Mouse (Mus musculus): ENCODE measurements around the gene Tstd3.
A peak's percentile ranks its signal among the peaks of the same experiment; 100 is the strongest.
"Not testable (repeated sequence)": the region's sequence is repeated elsewhere in the genome, so short reads cannot be mapped to it uniquely, and the experiment has no call there.

Gene Tstd3

DNA sequence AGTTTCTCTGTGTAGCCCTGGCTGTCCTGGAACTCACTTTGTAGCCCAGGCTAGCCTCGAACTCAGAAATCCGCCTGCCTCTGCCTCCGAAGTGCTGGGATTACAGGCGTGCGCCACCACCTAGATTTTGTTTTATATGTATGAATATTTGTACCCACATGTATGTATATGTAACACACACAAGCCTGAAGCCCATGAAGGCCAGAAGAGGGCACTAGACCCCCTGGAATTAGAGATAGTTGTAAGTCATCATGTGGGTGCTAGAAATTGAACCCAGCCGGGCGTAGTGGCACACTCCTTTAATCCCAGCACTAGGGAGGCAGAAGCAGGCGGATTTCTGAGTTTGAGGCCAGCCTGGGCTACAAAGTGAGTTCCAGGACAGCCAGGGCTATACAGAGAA, 22.9 kb downstream of the Tstd3 start:
- DNase-seq = not testable (repeated sequence)

DNA sequence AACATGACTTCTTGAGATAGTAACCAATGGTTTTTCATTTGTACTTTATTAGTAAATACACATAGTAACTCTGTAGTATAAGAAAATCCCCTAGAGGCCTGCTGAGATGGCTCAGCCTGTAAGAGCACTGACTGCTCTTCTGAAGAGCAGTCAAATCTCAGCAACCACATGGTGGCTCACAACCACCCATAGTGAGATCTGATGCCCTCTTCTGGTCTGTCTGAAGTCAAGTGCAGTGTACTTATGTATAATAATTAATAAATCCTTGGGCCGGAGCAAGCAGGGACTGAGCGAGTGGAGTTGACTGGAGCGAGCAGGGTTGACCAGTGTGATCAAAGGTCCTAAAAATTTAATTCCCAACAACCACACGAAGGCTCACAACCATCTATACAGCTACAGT, 27.8 kb downstream of the Tstd3 start:
- DNase-seq = peak; percentile 14 to 42

DNA sequence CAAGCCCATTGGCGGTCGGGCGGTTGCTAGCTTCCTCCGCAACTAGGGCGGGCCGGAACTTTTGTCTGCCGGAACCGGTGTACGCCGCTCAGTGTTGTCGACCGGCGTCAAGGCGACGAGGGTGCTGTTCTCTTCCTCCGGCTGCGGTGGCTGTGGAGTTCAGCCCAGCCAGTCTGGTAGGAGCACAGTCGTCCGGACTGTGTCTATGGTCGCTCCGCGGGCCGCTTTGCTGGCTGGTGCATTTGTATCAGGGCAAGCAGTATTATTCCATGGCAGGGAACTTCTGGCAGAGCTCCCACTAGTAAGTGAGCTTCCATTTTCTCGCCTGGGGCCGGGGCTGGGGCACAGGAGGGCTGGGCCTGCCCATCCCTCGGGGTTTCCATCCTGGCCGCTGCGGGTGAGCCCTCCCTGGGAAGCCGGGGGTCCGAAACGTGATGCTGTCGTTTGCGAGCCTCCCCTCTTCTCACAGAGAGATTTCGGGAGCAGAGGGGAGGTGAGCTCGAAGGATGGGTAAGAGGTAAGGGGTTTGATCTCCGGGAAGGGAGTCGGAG, 39.3 kb downstream of the Tstd3 start, which contains the start of gene Ccnc:
Gene Ccnc (plus strand): TSS at position 87 of the 551 bp plus-strand sequence.
- DNase-seq = peak; percentile 90 to 96

DNA sequence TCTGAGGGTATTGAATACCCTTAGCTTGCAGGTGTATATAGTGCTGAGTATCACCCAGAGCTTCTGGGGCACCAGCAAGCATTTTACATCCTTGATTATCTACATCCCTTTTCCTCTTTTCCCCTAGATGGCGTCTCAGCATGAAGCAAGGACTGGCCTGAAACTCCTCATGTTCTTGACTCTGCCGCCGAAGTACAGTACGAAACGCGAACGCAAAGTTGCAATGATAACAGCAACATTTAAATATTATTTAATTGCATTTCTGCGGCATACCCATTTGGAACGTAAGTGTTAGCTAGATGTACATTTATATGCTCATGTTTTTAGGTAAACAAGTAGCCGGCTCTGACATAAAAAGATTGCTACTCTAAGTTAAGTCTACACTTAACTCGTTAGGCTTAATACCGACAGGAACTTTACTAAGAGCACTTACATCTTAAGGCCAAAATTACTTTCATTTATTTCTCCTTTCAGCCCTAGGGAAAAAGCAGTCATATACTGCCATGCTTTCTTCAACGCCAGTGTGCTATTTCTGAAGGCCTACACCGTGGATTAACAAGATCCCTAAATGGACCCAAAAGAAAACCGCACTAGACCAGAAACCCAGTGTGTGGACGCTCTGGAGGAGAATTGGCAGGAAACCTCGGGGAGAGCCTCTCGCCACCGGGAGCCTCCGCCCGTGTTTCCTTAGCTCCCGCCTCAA, 39.9 kb downstream of the Tstd3 start:
- peak; percentile 45 for DNase-seq

DNA sequence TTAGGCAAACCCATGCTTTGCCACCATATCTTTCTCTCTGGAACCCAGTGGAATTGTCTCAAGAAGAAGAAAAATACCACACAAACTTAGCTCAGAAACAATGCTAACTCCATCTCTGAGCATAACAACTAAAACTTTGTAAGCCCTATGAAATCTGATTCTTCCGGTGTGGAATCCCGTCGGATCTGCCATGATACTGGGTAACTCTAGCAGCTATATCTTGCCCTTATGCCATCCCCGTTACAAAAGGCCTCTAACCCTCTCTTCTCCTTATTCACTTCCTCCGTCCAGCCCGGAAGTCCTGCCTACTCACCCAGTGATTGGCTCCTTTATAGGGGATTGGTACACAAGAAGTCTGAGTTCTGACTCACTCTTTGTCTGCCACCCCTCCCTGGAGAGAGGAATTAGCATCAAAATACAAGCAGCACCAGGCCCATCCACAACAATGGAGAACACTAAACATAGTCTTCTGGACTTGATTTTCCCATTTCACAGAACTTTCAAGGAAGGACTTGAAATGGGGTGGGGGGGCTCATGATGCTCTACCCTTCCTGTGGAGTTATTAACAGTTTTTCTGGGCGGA, 44.2 kb downstream of the Tstd3 start:
- DNase-seq = no peak

DNA sequence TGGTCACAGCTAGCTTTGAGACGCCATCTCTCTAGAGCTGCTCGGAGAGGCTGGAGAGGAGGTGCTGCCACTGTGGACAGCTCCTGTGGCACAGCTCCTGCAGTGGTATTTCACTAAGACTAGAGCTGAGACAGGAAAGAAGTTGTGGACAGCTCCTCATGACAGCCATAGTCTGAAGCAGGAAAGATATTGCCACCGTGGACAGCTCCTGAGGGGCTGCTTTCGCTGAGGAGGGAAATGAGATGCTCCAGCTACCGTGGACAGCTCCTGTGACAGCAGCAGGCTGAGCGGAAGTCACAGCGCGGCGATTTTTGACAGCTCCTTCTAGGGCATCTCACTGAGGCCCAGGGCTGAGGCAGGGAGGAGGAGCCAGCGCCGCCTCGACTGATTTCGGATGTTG, 54.9 kb downstream of the Tstd3 start:
- DNase-seq = peak; percentile 83 to 86
